Mouse (Mus musculus) G1E (cell line): ENCODE measurements around the gene Emb.

Source experiments
- CTCF ChIP-seq: IDR thresholded peaks from 2 replicates; pipeline ENCODE4 v1.5.1; 2012; ENCODE audit warnings: low read depth, low read length, inconsistent platforms, mixed read lengths
- GATA1 ChIP-seq: IDR thresholded peaks from 2 replicates; pipeline ENCODE4 v1.6.1; 2012; ENCODE audit warnings: borderline replicate concordance, low read length, inconsistent platforms, mixed read lengths
- GATA2 ChIP-seq: IDR thresholded peaks from 2 replicates; pipeline ENCODE4 v1.6.1; 2012; ENCODE audit warnings: low read depth, low read length, inconsistent platforms, borderline replicate concordance
- POLR2AphosphoS5 ChIP-seq: IDR thresholded peaks from 2 replicates; pipeline ENCODE4 v1.6.1; 2012; ENCODE audit warnings: low read depth, low read length, inconsistent platforms; ENCODE audit not compliant: insufficient replicate concordance
- TAL1 ChIP-seq: conservative IDR thresholded peaks from 2 replicates; pipeline ENCODE4 v1.6.1; 2012; ENCODE audit warnings: low read depth, low read length, inconsistent platforms, mixed read lengths

DNA sequence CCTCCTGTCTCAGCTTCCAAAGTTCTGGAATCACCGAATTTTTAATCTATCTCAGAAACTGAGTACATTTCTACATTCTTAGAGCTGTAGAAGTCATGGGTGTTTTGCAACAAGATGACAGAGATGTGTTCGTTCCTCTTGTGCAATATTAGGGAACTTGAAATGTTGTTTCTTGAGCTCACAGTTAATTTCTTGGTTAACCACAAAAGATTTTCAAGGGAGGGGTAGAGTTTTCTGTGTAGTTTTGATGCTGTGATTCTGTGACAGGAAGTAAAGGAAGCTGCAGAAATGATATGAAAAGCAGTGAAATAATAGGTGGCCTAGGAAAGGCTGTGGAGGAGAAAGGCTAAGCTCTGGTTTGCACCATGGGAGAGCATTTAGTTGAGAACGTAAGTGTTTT lies 33.7 kb downstream of the Emb start:
- TF ChIP-seq CTCF = no peak
- no peak for TF ChIP-seq GATA1
- no peak for TF ChIP-seq TAL1
- TF ChIP-seq POLR2AphosphoS5 = no peak
- TF ChIP-seq GATA2 = no peak
